Mouse (Mus musculus): ENCODE measurements around the gene Kdm6b. TPM values are rescaled to one million over a fixed set of nuclear protein-coding genes. Genes with fewer than 3 reads are reported as not detected.

Kdm6b gene
- polyA plus RNA-seq, 1 experiment from 2014 or later, result 24.3 TPM

- 54% methylated on average over 6 of the region's 6 CpGs for WGBS
- Histone ChIP-seq H3K27ac (replicated peaks; ENCODE audit: low read depth, low read length) (no peak overlapping the region), H3K4me2 (ENCODE audit: low read depth, low read length) (no peak overlapping the region), H3K9me3 (ENCODE audit: control insufficient read depth, low read length) (no peaks in the 10 kb centered on the region), H3K4me3 (ENCODE audit: low read depth, low read length) (no peak overlapping the region), H3K4me1 (ENCODE audit: control insufficient read depth, insufficient read depth, low read length) (0 out of 2 replicates have a peak, but pooled peaks cover 10% of the 10 kb centered on the region), H3K27me3 (replicated peaks; ENCODE audit: control insufficient read depth, insufficient read depth, low read length) (no peaks in the 10 kb centered on the region), H3K36me3 (ENCODE audit: control insufficient read depth, insufficient read depth, low read length) (no peaks in the 10 kb centered on the region), H3K9ac (ENCODE audit: low read depth, low read length) (no peak overlapping the region)
- peak; percentile 50; the same call in 1 of the 2 replicates for ATAC-seq (ENCODE audit: low read depth)
- peak; percentile 44 for DNase-seq (ENCODE audit: low spot score)
Observed at GRCm38 (mm10) chr11:69433189-69433588, 19.7 kb upstream of the Kdm6b start.

- ATAC-seq (ENCODE audit: low read depth) (no peak), DNase-seq (ENCODE audit: low spot score) (no peak)
- no peaks in the 10 kb centered on the region for H3K9me3 ChIP-seq (ENCODE audit: control insufficient read depth, low read length)
- H3K36me3 ChIP-seq (ENCODE audit: control insufficient read depth, insufficient read depth, low read length), result no peaks in the 10 kb centered on the region
- no peak overlapping the region for H3K4me3 ChIP-seq (ENCODE audit: low read depth, low read length)
- H3K9ac ChIP-seq (ENCODE audit: low read depth, low read length), result no peak overlapping the region
- WGBS, result 55% methylated on average over 11 of the region's 11 CpGs
- H3K27ac ChIP-seq (replicated peaks; ENCODE audit: low read depth, low read length), result no peak overlapping the region
- 0 out of 2 replicates have a peak, but pooled peaks cover 10% of the 10 kb centered on the region for H3K4me1 ChIP-seq (ENCODE audit: control insufficient read depth, insufficient read depth, low read length)
- H3K4me2 ChIP-seq (ENCODE audit: low read depth, low read length), result no peak overlapping the region
- no peaks in the 10 kb centered on the region for H3K27me3 ChIP-seq (replicated peaks; ENCODE audit: control insufficient read depth, insufficient read depth, low read length)
Observed at GRCm38 (mm10) chr11:69432640-69432982, 19.1 kb upstream of the Kdm6b start.

- peak overlapping the region; percentile 30 for H3K4me2 ChIP-seq (ENCODE audit: low read depth, low read length)
- no peaks in the 10 kb centered on the region for H3K9me3 ChIP-seq (ENCODE audit: control insufficient read depth, low read length)
- H3K4me1 ChIP-seq (ENCODE audit: control insufficient read depth, insufficient read depth, low read length), result 0 out of 2 replicates have a peak, but pooled peaks cover 10% of the 10 kb centered on the region
- no peaks in the 10 kb centered on the region for H3K36me3 ChIP-seq (ENCODE audit: control insufficient read depth, insufficient read depth, low read length)
- DNase-seq (ENCODE audit: low spot score) (peak; percentile 95), ATAC-seq (ENCODE audit: low read depth) (peak; percentile 77)
- H3K9ac ChIP-seq (ENCODE audit: low read depth, low read length), result no peak overlapping the region
- 31% methylated on average over 11 of the region's 11 CpGs for WGBS
- H3K4me3 ChIP-seq (ENCODE audit: low read depth, low read length), result no peak overlapping the region
- no peaks in the 10 kb centered on the region for H3K27me3 ChIP-seq (replicated peaks; ENCODE audit: control insufficient read depth, insufficient read depth, low read length)
- H3K27ac ChIP-seq (replicated peaks; ENCODE audit: low read depth, low read length), result no peak overlapping the region
Observed at GRCm38 (mm10) chr11:69431829-69432639, 18.6 kb upstream of the Kdm6b start.

- Histone ChIP-seq H3K27me3 (replicated peaks; ENCODE audit: control insufficient read depth, insufficient read depth, low read length) (no peaks in the 10 kb centered on the region), H3K9ac (ENCODE audit: low read depth, low read length) (no peak overlapping the region), H3K4me2 (ENCODE audit: low read depth, low read length) (no peak overlapping the region), H3K27ac (replicated peaks; ENCODE audit: low read depth, low read length) (no peak overlapping the region), H3K4me3 (ENCODE audit: low read depth, low read length) (no peak overlapping the region), H3K4me1 (ENCODE audit: control insufficient read depth, insufficient read depth, low read length) (0 out of 2 replicates have a peak, but pooled peaks cover 10% of the 10 kb centered on the region), H3K36me3 (ENCODE audit: control insufficient read depth, insufficient read depth, low read length) (no peaks in the 10 kb centered on the region), H3K9me3 (ENCODE audit: control insufficient read depth, low read length) (no peaks in the 10 kb centered on the region)
- ATAC-seq (ENCODE audit: low read depth) (no peak), DNase-seq (ENCODE audit: low spot score) (no peak)
- 88% methylated on average over 15 of the region's 15 CpGs for WGBS
Observed at GRCm38 (mm10) chr11:69430631-69431030, 17.2 kb upstream of the Kdm6b start.

- Histone ChIP-seq H3K27ac (replicated peaks; ENCODE audit: low read depth, low read length) (0 out of 2 replicates have a peak overlapping the region, but pooled peaks have one; percentile 19), H3K36me3 (ENCODE audit: control insufficient read depth, insufficient read depth, low read length) (no peaks in the 10 kb centered on the region), H3K9ac (ENCODE audit: low read depth, low read length) (no peak overlapping the region), H3K9me3 (ENCODE audit: control insufficient read depth, low read length) (no peaks in the 10 kb centered on the region), H3K4me3 (ENCODE audit: low read depth, low read length) (no peak overlapping the region), H3K27me3 (replicated peaks; ENCODE audit: control insufficient read depth, insufficient read depth, low read length) (no peaks in the 10 kb centered on the region), H3K4me1 (ENCODE audit: control insufficient read depth, insufficient read depth, low read length) (0 out of 2 replicates have a peak, but pooled peaks cover 10% of the 10 kb centered on the region), H3K4me2 (ENCODE audit: low read depth, low read length) (no peak overlapping the region)
- ATAC-seq (ENCODE audit: low read depth) (no peak; the same call in 1 of the 2 replicates), DNase-seq (ENCODE audit: low spot score) (peak; percentile 73)
- WGBS, result 28% methylated on average over 2 of the region's 2 CpGs
Observed at GRCm38 (mm10) chr11:69429313-69429712, 15.8 kb upstream of the Kdm6b start.

- 0 out of 2 replicates have a peak overlapping the region, but pooled peaks have one; percentile 19 for H3K27ac ChIP-seq (replicated peaks; ENCODE audit: low read depth, low read length)
- WGBS, result 19% methylated on average over 4 of the region's 4 CpGs
- peak; percentile 91 for DNase-seq (ENCODE audit: low spot score)
- peak; percentile 20; the same call in 1 of the 2 replicates for ATAC-seq (ENCODE audit: low read depth)
- no peaks in the 10 kb centered on the region for H3K27me3 ChIP-seq (replicated peaks; ENCODE audit: control insufficient read depth, insufficient read depth, low read length)
- no peak overlapping the region for H3K9ac ChIP-seq (ENCODE audit: low read depth, low read length)
- H3K4me1 ChIP-seq (ENCODE audit: control insufficient read depth, insufficient read depth, low read length), result 0 out of 2 replicates have a peak, but pooled peaks cover 10% of the 10 kb centered on the region
- no peaks in the 10 kb centered on the region for H3K36me3 ChIP-seq (ENCODE audit: control insufficient read depth, insufficient read depth, low read length)
- no peak overlapping the region for H3K4me3 ChIP-seq (ENCODE audit: low read depth, low read length)
- no peaks in the 10 kb centered on the region for H3K9me3 ChIP-seq (ENCODE audit: control insufficient read depth, low read length)
- no peak overlapping the region for H3K4me2 ChIP-seq (ENCODE audit: low read depth, low read length)
Observed at GRCm38 (mm10) chr11:69428751-69429150, 15.3 kb upstream of the Kdm6b start.

- Histone ChIP-seq H3K27me3 (replicated peaks; ENCODE audit: control insufficient read depth, insufficient read depth, low read length) (peaks cover 17% of the 10 kb centered on the region), H3K9me3 (ENCODE audit: control insufficient read depth, low read length) (no peaks in the 10 kb centered on the region), H3K9ac (ENCODE audit: low read depth, low read length) (no peak overlapping the region), H3K36me3 (ENCODE audit: control insufficient read depth, insufficient read depth, low read length) (no peaks in the 10 kb centered on the region), H3K4me3 (ENCODE audit: low read depth, low read length) (no peak overlapping the region), H3K27ac (replicated peaks; ENCODE audit: low read depth, low read length) (no peak overlapping the region), H3K4me2 (ENCODE audit: low read depth, low read length) (no peak overlapping the region), H3K4me1 (ENCODE audit: control insufficient read depth, insufficient read depth, low read length) (peaks cover 7% of the 10 kb centered on the region; the same call in 1 of the 2 replicates)
- WGBS, result 79% methylated on average over 2 of the region's 2 CpGs
- DNase-seq (ENCODE audit: low spot score), result no peak
- ATAC-seq (ENCODE audit: low read depth), result no peak
Observed at GRCm38 (mm10) chr11:69426246-69426645, 12.8 kb upstream of the Kdm6b start.

GRCm38 (mm10) chr11:69423885-69424284 is 10.4 kb upstream of the Kdm6b start:
- Histone ChIP-seq H3K9me3 (ENCODE audit: control insufficient read depth, low read length) (no peaks in the 10 kb centered on the region), H3K4me3 (ENCODE audit: low read depth, low read length) (no peak overlapping the region), H3K4me1 (ENCODE audit: control insufficient read depth, insufficient read depth, low read length) (peaks cover 14% of the 10 kb centered on the region; the same call in 1 of the 2 replicates), H3K27me3 (replicated peaks; ENCODE audit: control insufficient read depth, insufficient read depth, low read length) (peaks cover 23% of the 10 kb centered on the region), H3K4me2 (ENCODE audit: low read depth, low read length) (no peak overlapping the region), H3K36me3 (ENCODE audit: control insufficient read depth, insufficient read depth, low read length) (no peaks in the 10 kb centered on the region), H3K9ac (ENCODE audit: low read depth, low read length) (no peak overlapping the region), H3K27ac (replicated peaks; ENCODE audit: low read depth, low read length) (no peak overlapping the region)
- no peak for DNase-seq (ENCODE audit: low spot score)
- 70% methylated on average over 6 of the region's 6 CpGs for WGBS
- no peak for ATAC-seq (ENCODE audit: low read depth)
